ENCODE assay signal across 9 mouse cellular contexts in the genomic region with DNA sequence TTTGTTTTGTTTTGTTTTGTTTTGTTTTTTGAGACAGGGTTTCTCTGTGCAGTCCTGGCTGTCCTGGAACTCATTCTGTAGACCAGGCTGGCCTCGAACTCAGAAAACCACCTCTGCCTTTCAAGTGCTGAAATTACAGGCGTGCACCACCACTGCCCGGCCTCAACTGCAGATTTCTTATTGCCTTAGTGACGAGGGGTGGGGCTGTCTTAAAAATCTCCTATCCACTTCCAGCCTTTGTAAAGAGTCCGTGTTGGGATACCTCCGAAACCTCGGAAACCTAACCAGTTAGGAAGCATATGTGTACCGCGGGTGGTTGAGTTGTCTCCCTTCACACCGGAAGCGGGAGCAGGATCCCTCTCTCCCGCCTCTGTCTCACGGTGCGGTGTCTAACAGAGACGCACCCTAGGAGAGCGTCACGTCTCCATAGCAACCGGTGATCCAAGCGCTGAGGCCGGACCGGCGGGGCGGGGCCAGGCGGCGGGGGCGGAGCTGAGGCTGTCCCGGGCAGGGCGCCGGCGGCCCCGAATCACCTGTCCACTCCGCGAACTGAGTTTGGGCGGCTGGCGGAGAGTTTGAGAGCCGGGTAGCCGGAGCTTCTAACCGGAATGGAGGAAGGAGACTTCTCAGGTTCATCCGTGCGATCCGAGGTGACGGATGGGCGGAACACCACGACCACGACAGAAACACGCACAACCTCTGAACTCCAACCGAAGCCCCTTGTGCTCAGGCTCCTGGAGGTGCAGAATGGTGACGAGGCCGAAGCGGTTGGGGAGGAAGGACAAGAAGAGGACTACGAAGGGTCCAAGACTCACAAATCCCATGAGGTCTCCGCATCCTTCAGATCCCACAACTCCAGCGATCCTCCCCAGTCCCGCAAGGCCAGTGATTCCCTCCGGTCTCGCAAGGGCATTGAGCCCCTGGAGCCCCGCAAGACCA. TPM values are rescaled to one million over a fixed set of nuclear protein-coding genes. Genes with fewer than 3 reads are reported as not detected.
DNase-seq lines count a peak whose midpoint lies in the region; ATAC-seq and TF ChIP-seq lines count a peak whose summit lies in the region.
"Had no signal": no experiment of that assay in that cellular context is flagged by ENCODE, and none has a peak within 500 bp of the region (broad histone marks: within the 10 kb centered on the region; RNA-seq: fewer than 3 reads in every experiment).

A gene (plus strand): TSS at position 480 of the 939 bp plus-strand sequence.

- DNase-seq in CD8-positive naive resting alpha-beta T cell, adult 2 months (ENCODE audit: low read depth in 2 of 2, low spot score in 2 of 2) = peak; percentile 14 to 49
- DNase-seq in kidney, postnatal 25 days = peak; percentile 88 to 91
- peak; percentile 82 to 87 (median 85) for DNase-seq in liver, embryonic 14.5 days (ENCODE audit: low read depth in 3 of 3, low spot score in 3 of 3)
- DNase-seq in natural killer cell, adult 2 months (ENCODE audit: low spot score in 2 of 2) = peak; percentile 74 to 77
- DNase-seq in splenic B cell, adult 2 months (ENCODE audit: low read depth, low spot score) = peak; percentile 77

- peak within 1 kb of the TSS; percentile 50 for H3K4me3 ChIP-seq in forebrain, embryonic 12.5 days (replicated peaks)
- peak within 1 kb of the TSS; percentile 56 for H3K4me3 ChIP-seq in heart, embryonic 16.5 days (ENCODE audit: low read length)
- H3K4me3 ChIP-seq in liver, embryonic 14.5 days (ENCODE audit: insufficient read depth in 1 of 2, low read depth in 2 of 2, low read length in 2 of 2) = peak within 1 kb of the TSS; percentile 35 to 54

- 14% methylated on average over 57 of the region's 57 CpGs for WGBS in forebrain, embryonic 12.5 days
- 18% methylated on average over 57 of the region's 57 CpGs for WGBS in heart, embryonic 16.5 days
- WGBS in liver, embryonic 14.5 days (ENCODE audit: insufficient replicate concordance) = 10% methylated on average over 57 of the region's 57 CpGs

- TF ChIP-seq EP300 in liver, embryonic 14.5 days (IDR thresholded peaks at IDR 0.05; ENCODE audit: low read depth) = no peak

- peaks cover 16% of the 10 kb centered on the region for H3K27me3 ChIP-seq in forebrain, embryonic 12.5 days
- H3K27me3 ChIP-seq in heart, embryonic 16.5 days (ENCODE audit: control insufficient read depth, insufficient read depth, low read length) = no peaks in the 10 kb centered on the region
- no peaks in the 10 kb centered on the region for H3K27me3 ChIP-seq in liver, embryonic 14.5 days (ENCODE audit: control insufficient read depth, insufficient read depth, low read length)
- H3K27me3 ChIP-seq in splenic B cell, adult 2 months (ENCODE audit: control insufficient read depth, insufficient read depth, low read length, poor library complexity, severe bottlenecking) = no peaks in the 10 kb centered on the region
- H3K27me3 ChIP-seq: CH12.LX had no signal

- ATAC-seq in cerebellum, adult (ENCODE audit: insufficient number of reproducible peaks, low FRiP score, low TSS enrichment) = peak; percentile 78
- ATAC-seq in forebrain, embryonic 12.5 days (ENCODE audit: low FRiP score) = peak; percentile 99
- peak; percentile 88 for ATAC-seq in heart, embryonic 16.5 days (replicated peaks; ENCODE audit: extremely low read depth, insufficient read depth, low FRiP score)
- ATAC-seq in liver, embryonic 14.5 days (ENCODE audit: insufficient read depth) = peak; percentile 96

- H3K27ac ChIP-seq in forebrain, embryonic 12.5 days = no peak within 1 kb of the TSS
- no peak within 1 kb of the TSS for H3K27ac ChIP-seq in heart, embryonic 16.5 days (ENCODE audit: low read length)
- H3K27ac ChIP-seq in liver, embryonic 14.5 days = no peak within 1 kb of the TSS

- no peak for TF ChIP-seq CTCF in liver, embryonic 14.5 days (IDR thresholded peaks at IDR 0.05; ENCODE audit: low read depth)

- no peaks in the 10 kb centered on the region for H3K4me1 ChIP-seq in forebrain, embryonic 12.5 days
- H3K4me1 ChIP-seq in heart, embryonic 16.5 days (ENCODE audit: control insufficient read depth, insufficient read depth, low read length) = no peaks in the 10 kb centered on the region
- H3K4me1 ChIP-seq in liver, embryonic 14.5 days (replicated peaks; ENCODE audit: control insufficient read depth in 2 of 2, insufficient read depth in 2 of 2, low read length in 1 of 2) = peaks cover 0 to 2% of the 10 kb centered on the region in 2 experiments; a peak in 3 of 4 replicates

- peak within 1 kb of the TSS; percentile 59 for H3K4me2 ChIP-seq in forebrain, embryonic 12.5 days
- H3K4me2 ChIP-seq in heart, embryonic 16.5 days (ENCODE audit: low read depth, low read length) = peak within 1 kb of the TSS; percentile 93
- H3K4me2 ChIP-seq in liver, embryonic 14.5 days (ENCODE audit: low read depth) = peak within 1 kb of the TSS; percentile 76

- H3K36me3 ChIP-seq in forebrain, embryonic 12.5 days (replicated peaks) = no peaks in the 10 kb centered on the region
- H3K36me3 ChIP-seq in heart, embryonic 16.5 days (ENCODE audit: control insufficient read depth, insufficient read depth) = no peaks in the 10 kb centered on the region
- H3K36me3 ChIP-seq in liver, embryonic 14.5 days (replicated peaks; ENCODE audit: control insufficient read depth, insufficient read depth, low read depth) = no peaks in the 10 kb centered on the region
- no peaks in the 10 kb centered on the region for H3K36me3 ChIP-seq in splenic B cell, adult 2 months (ENCODE audit: control insufficient read depth, insufficient read depth, low read length, poor library complexity, severe bottlenecking)

- H3K9ac ChIP-seq in forebrain, embryonic 12.5 days = peak within 1 kb of the TSS; percentile 38
- peak within 1 kb of the TSS; percentile 34 for H3K9ac ChIP-seq in heart, embryonic 16.5 days (ENCODE audit: low read length)
- H3K9ac ChIP-seq in liver, embryonic 14.5 days (replicated peaks) = no peak within 1 kb of the TSS

- H3K9me3 ChIP-seq in forebrain, embryonic 12.5 days = no peaks in the 10 kb centered on the region
- H3K9me3 ChIP-seq in heart, embryonic 16.5 days (replicated peaks; ENCODE audit: control insufficient read depth, low read length) = no peaks in the 10 kb centered on the region
- H3K9me3 ChIP-seq in liver, embryonic 14.5 days (ENCODE audit: control insufficient read depth, low read length) = no peaks in the 10 kb centered on the region

RNA-seq across cellular contexts. Expression of the gene that starts here (rescaled TPM):
- polyA plus RNA-seq in forebrain, embryonic 12.5 days (2016; fragmentation: Nextera tagmentation; extraction: Ambion mirVana) = 0.33 and 0.42 TPM in 2 replicates
- polyA plus RNA-seq in heart, embryonic 16.5 days (2015; fragmentation: Nextera tagmentation; extraction: Ambion mirVana) = 0.14 TPM in 1 of 2 replicates, not detected in the other
- 0.18 and 0.24 TPM in 2 replicates for polyA plus RNA-seq in liver, embryonic 14.5 days (2012; rRNA removed)
- 0.33 and 0.43 TPM in 2 replicates for polyA plus RNA-seq in liver, embryonic 14.5 days (2014; fragmentation: Nextera tagmentation; extraction: Ambion mirVana)

Comparison
In these comparisons a context has a peak if more than half of its experiments do, and no peak if none do; other contexts are left out.
1. Peak in ATAC-seq, H3K4me3 ChIP-seq, H3K9ac ChIP-seq and H3K4me2 ChIP-seq in forebrain, embryonic 12.5 days; RNA of the gene not detected or under 1 TPM.
2. Peak in ATAC-seq, H3K4me3 ChIP-seq, H3K9ac ChIP-seq and H3K4me2 ChIP-seq in heart, embryonic 16.5 days; RNA of the gene not detected or under 1 TPM.
3. Peak in DNase-seq, ATAC-seq, H3K4me3 ChIP-seq and H3K4me2 ChIP-seq in liver, embryonic 14.5 days; RNA of the gene not detected or under 1 TPM.
4. DNase-seq: peak in every context shown above with its lines; median percentile 90 in kidney, postnatal 25 days; 85 in liver, embryonic 14.5 days; 77 in splenic B cell, adult 2 months; 76 in natural killer cell, adult 2 months; 32 in CD8-positive naive resting alpha-beta T cell, adult 2 months.